Mouse (Mus musculus) CD4-positive, CD25-positive, alpha-beta regulatory T cell, adult 4 months (primary cell): ENCODE measurements around the gene Tmf1. TPM values are rescaled to one million over a fixed set of nuclear protein-coding genes. Genes with fewer than 3 reads are reported as not detected.

ENCODE experiments used
- ATAC-seq: one replicate; pipeline ENCODE4 v1.8.0; 2017
- polyA plus RNA-seq, 2 experiments: library from polyadenylated mRNA; unstranded; fragments of 100-300 nt; shearing (Covaris generic); gene quantifications; one replicate each; pipeline ENCODE4 v1.2.1; 2017

The Tmf1 gene
- 10 to 100 TPM; 41.0 to 50.8 TPM for polyA plus RNA-seq

DNA sequence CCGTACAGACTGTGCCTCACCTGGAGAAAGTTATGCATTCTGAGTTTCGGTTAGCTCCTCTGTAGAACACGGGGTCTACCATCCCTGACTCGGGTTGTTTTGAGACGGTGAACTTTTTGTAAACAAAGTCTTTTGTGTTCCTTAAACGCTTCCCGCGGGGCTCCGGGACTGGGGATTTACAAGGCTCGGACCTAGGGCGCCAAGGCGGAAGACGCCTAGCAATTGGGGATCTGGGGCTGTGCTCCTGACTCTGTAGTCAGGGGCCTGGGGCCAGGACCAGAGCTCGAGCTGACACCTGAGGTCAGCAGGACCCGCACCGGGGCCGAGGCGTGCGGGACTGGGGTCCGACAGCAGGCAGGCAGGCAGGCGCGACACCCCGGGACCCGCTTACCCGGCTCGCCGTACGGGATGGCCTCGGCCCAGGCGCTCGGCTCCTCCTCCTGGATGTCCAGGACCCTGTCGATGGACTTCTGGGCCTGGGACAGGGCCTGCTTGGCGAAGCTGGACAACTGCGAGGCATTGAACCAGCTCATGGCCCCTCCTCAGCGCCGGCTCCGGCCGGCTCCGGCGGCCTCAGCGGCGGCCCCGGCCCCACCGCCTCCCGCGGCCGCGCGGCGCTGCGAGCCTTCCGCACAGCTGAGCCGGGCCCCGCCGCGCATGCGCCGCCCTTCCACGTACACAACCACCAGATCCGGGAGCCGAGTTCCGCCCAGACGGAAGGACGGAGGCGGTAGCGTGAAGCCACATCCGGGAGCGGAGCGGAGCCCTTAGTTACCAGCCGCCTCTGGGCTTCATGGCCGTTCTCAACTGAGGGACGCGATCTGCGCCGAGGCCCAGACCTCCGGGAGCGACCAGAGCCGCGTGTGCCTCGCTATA, at the start of gene Tmf1:
TSS of gene Tmf1 (minus strand) at position 632 of the 876 bp plus-strand sequence.
- ATAC-seq, result peak; percentile 94

DNA sequence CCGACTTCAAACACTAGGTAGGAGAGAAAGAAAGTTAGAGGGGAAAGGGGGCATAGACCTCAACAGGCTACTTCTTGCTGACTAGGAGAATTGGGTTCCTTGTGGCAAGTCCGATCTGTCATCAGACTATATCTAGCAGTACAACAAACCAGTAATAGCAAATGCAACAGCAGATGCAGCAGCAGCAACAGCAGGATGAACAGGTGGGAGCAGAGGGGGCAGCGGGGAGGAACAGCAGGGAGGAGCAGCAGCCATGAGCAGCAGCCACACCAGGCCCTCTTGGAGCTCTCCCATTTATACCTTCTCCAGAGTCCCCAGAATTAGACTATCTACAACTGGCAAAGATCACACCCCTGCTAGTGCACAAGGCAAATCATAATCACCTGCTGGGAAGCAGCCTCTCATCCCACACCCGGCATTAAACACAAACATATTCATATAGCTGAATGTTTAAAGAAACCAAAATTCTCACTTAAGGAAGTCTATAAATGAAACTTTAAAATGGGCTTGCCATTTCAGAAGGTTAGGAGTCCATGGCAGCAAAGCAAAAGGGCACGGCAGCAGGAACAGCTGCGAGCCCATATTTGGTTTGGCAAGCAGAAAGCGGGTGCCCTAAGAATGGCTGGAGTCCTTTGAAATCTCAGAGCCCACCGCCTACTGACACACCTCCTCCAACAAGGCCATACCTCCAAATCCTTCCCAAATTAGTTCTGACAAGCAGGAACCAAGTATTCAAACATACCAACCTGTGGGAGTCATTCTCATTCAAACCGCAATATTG, 48.3 kb upstream of the Tmf1 start:
- no peak for ATAC-seq

DNA sequence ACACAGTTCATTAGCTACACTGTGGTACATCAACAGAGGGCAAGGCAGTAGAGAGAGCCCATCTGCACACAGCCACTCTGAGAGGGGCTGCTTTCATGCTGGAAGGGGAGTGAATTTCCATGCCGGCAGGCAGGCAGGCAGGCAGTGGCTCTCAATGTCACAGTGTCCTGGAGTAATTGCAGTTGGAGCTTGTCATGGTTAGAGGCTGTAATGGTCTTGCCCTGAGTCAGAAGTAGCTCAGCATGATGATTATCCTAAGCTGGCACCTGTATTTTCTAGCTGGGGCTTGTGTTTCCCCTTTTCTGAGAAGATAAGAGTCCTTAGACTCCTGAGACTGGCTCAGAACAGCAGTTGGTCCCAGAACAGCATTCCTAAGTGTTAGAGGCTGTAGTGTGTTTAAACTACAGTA, 47.2 kb upstream of the Tmf1 start:
- no peak for ATAC-seq

DNA sequence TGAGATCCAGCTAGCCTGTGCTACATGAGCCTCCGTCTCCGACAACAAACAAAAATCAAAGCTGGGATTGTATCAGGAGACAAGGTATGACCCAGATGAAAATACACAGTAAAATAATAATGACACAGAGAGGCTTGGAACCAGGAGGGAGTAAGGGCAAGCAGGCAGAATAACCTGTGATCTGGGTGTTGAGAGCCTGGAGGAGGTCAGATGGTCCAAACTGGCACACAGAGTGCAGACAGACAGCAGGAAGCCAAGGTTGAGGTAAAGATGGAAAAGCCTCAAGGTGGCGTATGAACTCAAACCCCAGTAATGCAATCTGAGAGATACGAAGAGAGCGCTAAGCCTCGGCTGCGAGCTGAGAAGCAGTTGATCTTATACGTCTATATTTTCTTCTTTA, 45.6 kb upstream of the Tmf1 start:
- ATAC-seq, result no peak

DNA sequence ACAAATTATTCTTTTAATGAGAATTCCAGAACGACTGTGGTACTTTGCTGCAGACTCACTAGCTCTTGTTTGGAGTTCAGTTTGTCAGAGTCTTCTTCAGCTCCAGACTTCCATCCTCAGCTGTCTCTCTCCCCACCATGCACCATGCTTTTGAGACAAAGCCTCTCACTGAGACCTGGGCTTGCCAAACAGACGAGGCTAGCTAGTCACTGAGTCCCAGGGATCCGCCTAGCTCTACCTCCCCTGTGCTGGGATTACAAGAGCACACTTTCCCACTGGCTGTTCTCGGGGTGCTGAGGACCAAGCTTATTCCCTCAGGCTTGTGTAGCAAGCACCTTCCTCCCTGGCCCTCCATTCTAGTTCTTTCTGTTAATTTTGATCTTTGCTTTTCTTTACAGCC, 44.6 kb upstream of the Tmf1 start:
- ATAC-seq, result no peak

DNA sequence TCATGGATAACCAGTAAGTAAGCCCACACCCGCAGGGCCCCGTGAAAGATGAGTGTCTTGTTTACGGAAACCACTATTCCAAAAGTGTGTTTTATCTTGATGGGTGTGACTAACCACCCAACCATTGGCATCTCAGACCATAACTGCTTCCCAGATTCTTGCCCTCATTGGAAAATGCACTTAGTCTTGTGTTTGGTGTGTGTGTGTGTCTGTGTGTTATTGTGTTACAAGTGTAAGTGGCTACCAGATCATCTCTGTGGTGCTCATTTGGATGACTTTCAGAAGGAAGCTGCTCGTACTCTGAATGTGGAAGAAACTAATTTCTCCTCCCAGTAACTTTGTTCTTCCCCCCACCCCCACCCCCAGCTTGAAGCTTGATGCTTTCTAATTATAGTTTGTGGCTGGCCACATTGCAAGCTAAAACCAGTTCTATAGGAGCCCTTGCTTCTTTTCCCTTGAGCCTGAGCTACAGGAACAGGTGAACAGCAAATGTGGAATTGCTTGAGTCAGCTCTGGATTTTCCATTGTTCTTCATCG, 44.1 kb upstream of the Tmf1 start:
- ATAC-seq, result peak; percentile 33

DNA sequence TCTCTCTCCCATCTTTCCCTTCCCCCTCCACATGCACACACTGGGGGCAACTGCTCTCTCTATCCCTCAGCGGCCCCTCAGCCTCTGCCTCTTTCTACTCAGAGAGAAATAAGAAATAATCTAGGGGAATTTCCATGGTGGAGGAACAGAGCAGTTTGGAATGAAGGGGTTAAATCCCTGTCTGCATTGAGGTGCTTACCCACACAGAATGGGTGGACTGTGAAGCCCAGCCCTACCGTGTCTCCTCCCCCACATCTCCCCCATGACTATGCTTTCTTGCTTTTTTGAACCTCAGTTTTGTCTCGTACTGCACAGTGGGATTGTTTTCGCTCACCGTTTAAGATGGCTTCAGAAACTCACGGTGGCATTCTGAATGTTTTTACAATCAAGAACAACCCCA, 43.4 kb upstream of the Tmf1 start:
- peak; percentile 34 for ATAC-seq

DNA sequence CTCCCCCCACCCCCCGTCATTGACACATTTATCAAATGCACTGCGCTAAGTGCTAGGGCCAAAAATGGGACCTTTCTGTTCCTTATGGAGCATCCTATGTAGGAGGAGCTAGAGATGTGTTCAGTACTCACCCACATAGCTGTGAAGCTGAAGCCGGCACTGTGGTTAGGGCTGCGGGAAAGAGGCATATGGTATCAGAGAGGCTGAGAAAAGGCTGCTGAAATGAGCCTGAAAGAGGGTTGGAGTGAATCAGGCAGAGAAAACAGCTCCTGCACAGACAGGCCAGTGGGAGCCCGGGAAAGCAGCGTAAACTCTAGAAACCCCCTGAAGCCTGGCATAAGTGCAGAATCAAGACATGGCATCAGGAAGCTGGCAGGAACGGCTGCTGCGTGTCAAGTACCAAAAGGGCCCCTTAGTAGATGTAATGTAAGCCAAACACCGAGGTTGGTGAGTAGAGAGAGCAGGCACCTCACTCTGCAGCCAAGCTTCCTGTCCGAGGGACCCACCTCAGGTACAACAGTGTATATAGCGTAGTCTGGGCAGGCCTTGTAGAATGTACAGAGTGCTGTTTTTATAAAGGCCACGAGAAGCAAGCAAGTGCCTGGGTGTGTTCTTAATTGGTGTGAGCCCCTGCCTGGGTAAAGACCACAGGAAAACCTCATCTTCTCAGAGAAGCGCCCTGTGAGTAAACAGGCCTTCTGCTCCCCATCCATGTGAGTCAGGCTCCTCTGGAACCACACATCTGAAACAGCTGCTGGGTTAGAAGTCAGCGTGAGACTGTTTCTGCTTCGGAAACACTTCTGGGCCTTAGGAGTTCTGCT, 42.5 kb upstream of the Tmf1 start:
- peak; percentile 46 for ATAC-seq

DNA sequence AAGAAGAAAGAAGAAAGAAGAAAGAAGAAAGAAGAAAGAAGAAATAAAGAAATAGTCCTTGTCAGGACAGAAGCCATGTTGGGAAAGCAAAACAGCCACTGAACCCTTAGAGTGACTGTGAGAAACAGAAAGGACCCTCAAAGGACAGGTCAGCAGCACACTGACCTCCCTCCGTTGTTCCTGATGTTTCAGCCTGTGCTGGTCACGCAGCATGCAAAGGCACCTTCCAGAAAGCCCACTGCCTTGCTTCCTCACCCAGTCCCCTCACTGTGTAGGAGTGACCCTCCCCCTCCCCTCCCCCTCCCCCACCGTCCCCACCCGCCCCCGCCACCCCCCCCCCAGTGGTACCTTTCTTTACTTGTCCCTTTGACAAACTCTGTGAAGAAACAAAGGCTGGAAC, 41.8 kb upstream of the Tmf1 start:
- no peak for ATAC-seq

DNA sequence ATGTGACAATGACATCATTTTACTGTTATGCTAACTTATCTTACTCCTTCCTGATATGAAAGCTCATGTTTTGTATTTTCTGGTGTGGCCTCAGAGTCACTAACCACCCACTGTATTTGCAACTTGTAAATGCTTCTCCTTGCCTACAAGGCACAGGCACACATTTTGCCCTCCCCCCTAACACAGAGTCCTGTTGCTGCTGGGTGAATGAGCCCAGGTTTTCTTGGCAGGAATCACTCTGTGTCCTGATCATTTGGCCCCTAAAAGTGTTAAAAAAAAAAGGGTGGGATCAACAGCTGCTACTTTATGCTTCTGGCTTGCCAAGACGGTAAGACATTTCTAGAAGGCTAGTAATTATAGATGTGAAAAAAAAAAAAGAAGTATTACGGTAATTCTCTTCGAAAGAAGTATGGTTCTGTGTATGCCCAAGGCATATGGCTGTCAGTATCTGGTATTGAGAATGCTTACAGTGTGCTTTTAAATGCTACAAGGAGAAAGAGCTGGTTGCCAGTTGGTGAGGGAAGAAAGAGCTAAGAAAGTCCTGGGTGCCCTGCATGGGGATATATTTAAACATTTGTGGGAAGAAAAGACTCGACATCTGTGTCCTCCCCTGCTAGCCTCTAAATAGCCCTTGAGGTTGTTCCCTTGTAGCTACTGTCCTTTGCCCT, 37.4 kb upstream of the Tmf1 start:
- ATAC-seq, result no peak

DNA sequence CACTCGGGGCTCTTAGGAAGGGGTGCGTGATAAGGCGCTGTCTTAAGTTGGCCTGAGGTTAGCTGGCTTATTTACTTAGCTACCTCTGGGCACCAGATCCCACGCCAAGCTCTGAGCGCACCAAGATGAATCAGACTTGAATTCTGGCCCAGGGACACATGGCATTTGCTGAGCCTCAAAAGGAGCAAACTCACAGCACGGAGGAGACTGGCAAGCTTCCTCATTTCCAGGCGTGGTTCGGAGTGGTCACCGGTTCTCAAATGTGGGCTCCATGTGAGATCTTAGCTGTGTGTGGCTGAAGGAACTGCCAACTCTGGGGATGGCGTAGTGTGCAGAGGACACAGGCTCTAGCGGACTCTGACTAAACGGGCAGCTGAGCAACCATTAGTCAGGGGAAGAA, 33.1 kb upstream of the Tmf1 start:
- no peak for ATAC-seq

DNA sequence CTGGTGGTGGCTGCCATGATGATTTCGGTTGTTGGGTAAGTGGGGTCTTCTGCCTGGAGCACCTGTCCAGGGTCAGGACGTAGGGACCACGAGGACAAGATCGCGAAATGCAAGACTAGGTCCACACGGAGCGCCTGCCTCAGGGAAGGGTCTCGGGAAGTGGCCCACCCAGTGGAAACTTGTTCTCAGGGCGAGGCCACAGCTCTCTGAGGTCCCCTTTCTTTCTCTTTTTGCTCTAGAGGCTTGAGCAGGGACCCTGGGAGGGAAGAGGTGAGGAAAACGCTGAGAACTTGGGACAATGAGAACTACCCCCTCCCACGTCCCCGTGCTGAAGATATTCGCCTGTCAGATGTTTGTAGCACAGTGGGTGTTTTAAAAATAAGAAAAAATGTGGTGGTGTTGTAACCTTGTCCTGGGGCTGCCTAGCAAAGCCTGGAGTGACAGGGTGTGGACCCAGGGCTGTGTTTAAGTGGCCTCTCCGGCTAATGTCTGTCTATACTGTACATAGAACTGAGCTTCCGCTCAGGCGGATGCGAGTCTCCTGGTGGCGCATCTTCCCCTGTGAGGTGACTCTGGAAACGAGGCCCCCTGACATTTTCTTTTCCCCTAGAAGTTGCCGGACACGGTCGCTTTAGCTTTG, 32.2 kb upstream of the Tmf1 start:
- ATAC-seq, result peak; percentile 42

DNA sequence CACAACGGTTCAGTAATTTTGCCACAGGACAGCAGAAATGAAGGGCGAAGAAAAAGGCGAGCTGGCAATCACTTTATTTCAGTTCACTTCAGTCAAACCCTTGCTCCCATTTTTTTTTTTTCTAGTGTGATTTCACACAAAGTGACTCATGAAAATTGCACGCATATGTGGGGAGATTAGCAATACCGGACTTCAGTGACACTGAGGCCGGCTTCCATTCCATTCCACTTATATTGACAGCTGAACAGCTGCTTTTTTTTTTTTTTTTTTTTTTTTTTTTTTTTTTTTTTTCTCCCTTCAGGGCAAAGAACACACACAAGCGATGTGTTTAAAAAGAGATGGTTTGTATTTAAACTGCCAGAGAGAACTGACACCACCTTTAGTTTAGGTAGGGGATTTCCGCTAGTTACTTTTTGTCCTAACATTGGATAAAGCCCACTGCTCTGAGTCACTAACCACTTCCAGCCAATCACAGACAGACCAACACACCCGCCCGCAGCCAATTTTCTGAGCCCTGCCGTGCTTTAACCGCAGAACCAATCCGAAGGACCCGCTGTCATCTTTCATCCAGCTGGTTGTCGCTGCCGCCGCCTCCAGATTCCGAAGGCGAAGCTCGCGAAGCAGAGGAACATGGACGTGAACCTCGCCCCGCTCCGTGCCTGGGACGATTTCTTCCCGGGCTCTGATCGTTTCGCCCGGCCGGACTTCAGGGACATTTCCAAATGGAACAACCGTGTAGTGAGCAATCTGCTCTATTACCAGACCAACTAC, 31.5 kb upstream of the Tmf1 start, which contains the start of gene Arl6ip5:
TSS of gene Arl6ip5 (plus strand) at position 499 of the 771 bp plus-strand sequence.
- ATAC-seq, result peak; percentile 81

DNA sequence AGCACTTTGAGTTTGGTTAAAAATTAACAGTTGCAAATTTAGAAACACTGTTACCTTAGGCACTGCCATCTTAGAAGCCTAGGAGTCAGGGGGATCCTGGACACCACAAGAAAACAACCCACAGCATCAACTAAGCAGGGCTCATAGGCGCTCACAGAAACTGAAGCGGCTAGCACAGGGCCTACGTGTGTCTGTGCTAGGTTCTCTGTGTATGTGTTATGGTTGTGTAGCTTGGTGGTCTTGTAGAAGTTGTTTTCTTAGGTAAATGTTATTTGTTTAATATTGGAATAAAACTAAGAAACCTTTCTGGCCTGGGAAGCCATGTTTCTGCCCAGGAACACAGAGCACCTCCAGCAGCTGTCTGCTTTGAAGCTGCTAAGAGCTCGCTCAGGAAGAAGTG, 30.8 kb upstream of the Tmf1 start:
- no peak for ATAC-seq

DNA sequence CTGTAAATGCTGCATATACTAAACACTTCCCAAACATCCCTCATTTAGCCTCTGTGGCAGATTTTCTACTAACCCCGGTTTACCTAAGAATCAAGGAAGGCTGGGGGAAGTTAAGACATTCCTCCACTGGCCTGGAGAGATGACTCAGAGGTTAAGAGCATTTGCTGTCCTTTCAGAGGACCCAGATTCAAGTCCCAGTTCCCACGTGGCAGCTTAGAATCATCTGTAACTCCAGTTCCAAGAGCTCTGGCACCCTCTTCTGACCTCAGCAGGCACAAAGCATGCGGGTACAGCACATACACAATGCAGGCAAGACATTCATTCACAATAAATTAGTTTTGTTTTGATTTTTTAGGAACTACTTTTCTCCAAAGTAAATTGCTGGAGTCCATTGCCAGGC, 30.3 kb upstream of the Tmf1 start:
- no peak for ATAC-seq

DNA sequence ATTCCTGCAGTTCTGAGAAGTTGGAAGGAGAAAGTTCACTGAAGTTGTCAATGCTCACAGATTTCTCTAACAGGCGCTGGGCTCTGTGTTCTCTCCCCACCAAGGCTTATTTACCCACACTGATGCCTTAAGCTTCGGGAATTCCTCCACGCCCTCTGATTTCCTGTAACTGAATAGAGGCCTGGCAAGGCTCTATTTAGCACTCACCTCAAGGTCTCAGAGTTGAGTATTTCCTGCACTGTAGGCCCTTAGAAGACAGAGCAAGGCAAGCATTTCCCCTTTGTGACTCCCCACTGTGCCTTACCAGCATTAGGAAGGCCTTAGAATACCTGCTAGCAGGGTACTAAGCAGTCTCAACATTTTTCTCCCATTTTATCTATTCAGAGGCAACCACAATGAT, 29.5 kb upstream of the Tmf1 start:
- ATAC-seq, result no peak

DNA sequence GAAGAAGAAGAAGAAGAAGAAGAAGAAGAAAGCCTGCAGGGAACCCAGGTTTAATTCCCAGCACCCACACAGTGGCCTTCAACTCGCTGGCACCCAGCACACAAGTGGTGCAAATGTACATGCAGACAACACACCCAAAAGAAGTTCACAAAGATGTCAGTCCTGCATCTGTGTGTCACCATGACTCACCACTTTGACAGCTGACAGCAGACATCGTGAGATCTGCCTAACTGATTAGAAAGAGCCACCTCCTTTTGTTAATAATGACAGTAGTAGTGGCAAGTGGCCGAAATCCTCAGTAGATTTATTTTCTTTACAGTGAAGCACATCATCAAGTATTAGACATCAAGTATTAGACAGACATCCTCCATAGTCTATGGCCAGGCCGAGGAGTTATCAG, 28.2 kb upstream of the Tmf1 start:
- ATAC-seq, result no peak

DNA sequence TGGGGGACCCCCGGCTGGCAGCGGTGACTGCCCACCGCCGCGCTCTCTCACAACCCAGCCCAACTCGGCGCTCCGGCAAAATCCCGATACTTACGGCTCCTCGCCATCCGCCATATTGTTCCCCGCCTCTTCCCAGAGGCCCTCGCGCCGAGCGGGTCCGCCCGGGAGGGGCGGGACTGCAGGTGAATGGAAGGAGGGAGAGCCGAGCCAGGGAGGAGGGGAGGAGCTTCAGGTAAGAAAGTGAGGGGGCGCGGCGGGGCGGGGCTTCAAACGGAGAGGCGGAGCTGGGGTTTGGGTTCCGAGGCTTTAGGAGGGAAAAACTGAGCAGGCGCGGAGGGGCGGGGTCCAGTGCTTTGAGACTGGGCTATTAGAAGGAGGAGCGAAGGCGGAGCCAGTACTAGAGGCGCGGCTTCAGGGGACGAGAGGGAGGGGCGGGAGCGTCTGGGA, 26.5 kb upstream of the Tmf1 start, which contains the start of gene Uba3:
TSS of gene Uba3 (minus strand) at position 209 of the 447 bp plus-strand sequence.
- ATAC-seq, result peak; percentile 81

DNA sequence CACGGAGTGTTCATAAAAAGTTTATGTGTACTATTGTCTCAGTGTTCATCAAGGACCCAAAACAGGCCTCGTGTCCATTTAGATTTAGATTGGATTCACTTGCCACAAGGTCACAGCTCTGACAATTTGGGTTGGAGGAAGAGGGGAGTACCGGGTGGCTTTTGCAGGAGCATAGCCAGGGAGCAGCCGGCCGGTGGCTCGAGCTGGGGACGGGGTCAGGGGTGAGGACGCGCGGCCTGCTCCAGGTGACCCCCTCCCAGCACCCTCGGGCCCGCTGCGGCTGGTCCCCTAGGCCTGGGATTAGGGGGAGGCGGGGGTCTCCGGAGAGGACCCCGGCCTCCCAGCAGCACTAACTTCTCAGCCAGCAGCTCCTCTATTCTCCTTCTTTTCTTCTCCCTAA, 26.0 kb upstream of the Tmf1 start:
- no peak for ATAC-seq

DNA sequence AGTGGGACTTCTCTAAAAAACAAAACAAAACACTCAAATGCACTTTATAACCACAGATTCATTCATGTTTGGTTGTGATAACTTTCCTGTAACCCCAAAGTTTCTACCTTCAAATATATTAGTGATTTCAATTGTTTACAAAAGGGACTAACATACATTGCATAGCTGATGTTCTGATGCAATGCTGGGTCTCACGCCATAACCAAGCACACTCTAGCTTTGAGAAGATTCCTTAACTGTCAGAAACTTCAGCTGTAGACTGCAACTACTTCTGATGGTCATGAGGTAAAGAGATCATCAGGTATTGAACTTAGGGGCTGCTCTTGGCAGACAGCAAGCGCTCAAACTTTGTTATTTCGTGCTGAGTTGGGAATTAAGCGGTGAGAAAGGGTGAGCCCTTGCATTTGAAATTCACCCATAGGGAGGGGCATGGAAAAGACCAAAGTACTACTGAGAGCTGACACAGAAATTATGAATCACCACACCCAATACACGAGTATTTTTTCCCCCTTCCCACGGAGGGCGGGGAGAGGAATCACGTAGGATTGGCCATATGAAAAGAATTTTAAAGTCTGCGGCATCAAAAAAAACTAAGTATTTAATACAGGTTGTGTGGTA, 25.4 kb upstream of the Tmf1 start:
- no peak for ATAC-seq
